Mouse (Mus musculus): ENCODE data around the gene Ralgapa2. TPM values are rescaled to one million over a fixed set of nuclear protein-coding genes. Genes with fewer than 3 reads are reported as not detected.
A peak's percentile ranks its signal among the peaks of the same experiment; 100 is the strongest.

Gene Ralgapa2
- total RNA-seq, 2 experiments from 2014 or later: 19.2 to 19.7 TPM

DNA sequence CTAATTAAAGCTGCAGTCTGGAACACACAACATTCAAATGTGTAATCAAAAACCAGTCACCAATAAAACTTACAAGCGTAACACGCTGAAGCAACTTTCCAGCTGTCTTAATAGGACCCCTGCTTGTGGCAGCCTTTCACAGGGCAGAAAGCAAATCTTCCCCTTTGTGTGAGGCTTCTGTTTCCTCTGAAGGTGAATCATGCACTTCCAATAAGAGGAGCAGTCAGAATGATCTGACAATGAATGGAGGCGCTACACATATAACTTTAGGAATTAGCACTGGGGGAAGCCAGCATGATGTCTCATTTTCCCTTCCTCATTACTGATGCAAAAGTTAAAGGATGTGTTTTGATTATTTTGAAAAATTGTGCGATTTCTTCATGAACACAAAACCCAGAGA is 251.0 kb downstream of the Ralgapa2 start:
- no peak for DNase-seq (ENCODE audit: low spot score in 2 of 2)

DNA sequence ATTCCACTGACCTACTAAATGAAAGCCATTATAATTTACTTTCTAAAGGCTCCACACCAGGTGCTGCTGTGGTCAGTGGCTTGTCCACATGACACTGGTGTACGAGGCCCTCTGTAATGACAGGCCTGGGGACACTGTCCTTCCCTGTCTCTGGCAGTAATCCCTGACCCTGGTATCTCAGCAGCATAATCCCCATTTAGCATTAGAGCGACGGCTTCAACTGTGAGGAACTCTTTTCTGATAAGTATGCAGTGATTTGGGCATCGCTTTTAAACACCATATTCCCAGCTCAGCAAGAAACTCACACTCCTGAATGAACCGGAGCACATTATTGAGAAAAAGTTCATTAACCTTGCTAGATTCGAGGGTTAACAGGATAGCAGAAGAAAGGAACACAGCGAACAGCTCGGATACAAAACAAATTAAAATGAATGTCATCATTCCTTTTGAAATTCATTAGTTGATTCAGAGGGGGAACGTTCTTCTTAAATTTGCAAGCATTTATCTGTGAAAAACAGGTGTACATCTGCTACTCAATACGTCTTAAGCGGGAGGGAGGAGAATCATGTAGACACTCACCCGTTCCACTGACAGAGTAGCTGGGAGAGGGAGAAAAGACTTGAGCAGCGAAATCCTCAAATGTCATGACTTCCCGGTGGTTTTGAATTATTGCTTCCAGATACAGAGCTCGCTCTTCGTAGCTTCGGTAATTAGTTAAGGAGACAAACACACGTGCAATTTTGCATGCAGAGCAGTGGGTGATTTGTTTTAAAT is 252.2 kb downstream of the Ralgapa2 start:
- no peak for DNase-seq (ENCODE audit: low spot score in 2 of 2)

DNA sequence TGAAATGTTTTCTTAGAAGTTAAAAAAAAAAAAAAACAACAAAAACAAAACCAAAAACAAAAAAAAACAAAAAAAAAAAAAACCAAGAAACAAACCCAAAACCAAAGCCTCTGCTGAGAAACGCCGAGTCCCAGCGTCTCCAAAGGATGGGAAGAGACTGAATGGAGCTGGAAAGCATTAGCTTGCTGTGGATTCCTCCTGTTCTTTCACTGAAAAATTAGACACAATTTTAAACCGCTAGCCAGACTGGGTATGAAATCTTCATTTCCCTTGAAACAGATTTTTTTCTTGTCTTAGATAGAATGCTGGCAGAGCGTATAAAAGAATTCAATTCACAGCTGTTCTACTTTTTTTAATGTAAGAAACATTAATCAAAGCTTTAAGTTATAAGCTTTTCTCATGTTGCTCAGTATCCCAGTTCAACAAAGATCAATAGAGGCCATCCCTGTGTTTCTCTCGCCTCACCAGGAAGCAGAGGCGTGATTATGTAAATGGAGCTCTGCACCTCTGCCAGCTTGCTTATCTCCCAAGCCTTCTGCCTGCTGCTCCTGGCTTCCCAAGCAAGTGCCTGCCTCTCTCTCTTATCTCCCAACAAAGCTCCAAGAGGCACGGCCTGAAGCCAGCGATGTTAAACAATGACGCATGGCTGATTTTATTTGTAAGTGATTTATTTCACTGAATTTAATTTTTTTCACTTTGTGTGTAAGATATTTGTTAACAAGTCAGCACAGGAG is 253.2 kb downstream of the Ralgapa2 start:
- DNase-seq (ENCODE audit: low spot score in 2 of 2): peak; percentile 42 to 68

DNA sequence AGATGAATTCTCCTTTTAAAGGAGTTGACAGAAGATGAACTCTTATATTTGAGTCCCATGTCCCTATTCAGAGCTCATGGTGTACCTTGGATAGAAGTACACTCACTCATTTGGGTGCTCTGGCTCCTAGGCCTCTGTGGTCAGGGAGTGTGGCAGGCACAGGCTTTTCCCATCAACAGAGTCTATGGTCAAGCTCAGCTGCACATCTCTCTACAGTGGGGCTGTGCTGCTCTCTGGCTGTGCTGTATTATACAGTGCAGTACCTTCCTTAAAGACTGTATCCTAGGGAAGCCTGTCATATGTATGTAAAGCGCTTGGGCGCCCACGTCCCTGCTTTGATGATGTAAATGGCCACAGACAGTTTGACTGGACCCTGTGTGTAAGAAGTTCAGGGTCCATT is 254.5 kb downstream of the Ralgapa2 start:
- no peak for DNase-seq (ENCODE audit: low spot score in 2 of 2)

DNA sequence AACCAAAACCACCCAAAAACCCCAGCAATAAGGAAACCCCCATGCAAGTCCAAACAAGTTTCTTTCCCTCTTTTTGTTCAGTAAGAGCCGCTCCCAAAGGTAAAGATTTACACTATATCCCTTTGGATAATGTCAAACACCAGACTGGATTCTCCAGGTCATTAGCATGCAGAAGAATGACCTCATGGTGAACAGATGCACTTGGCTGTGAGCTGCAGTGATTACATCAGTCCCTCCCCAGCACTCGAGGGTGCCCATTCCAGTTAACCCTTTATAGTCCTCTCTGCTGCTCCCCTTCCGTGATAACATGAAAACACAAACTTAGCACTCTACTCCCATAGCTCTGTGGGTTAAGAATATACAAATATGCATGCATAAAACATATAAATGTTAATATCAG is 255.1 kb downstream of the Ralgapa2 start:
- no peak for DNase-seq (ENCODE audit: low spot score in 2 of 2)

DNA sequence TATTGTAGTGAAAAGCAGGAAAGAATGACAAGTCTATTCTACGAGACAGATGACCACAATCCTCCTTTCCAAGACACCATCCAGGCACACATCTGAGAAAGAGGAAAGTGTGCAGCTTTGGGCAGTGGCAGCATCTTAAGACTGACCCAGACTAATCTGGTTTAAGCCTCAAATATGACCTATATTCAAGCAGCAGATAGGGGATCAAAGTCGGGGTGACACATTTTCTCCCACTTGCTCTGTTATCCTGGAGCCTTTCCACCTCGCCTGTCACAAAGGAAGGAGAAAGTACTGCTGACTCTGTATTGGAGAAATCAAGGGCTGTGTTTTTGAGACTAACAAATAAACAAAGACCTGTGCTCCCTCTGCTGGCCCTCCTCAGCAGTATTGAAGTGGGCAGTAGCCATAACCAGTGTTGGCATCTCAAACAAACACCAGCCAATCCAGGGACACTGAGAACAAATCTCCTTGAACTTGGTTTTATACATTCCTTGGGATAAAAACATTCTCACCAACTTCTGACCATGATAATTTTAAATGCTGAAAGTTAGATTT is 255.7 kb downstream of the Ralgapa2 start:
- peak in 1 of 2 experiments; percentile 10 for DNase-seq (ENCODE audit: low spot score in 2 of 2)

DNA sequence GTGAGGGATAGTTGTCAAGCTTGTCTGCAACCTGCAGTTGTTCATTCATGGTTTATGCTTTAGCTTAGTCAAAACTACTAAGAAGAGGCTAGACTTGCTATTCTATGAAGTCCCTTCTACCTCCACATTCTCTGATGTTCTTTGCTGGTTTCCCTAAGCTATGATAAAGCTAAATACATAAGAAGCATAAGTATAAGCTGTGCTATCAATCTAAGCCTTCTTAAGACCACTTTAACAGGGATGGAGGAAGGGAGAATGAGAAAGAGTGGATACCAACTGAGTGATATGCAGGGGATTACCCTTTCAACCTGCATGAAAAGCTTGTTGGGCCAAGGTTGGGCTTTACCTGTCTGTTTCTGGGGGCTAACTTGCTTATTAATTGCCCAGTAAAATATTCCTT is 256.5 kb downstream of the Ralgapa2 start:
- DNase-seq (ENCODE audit: low spot score in 2 of 2): no peak

DNA sequence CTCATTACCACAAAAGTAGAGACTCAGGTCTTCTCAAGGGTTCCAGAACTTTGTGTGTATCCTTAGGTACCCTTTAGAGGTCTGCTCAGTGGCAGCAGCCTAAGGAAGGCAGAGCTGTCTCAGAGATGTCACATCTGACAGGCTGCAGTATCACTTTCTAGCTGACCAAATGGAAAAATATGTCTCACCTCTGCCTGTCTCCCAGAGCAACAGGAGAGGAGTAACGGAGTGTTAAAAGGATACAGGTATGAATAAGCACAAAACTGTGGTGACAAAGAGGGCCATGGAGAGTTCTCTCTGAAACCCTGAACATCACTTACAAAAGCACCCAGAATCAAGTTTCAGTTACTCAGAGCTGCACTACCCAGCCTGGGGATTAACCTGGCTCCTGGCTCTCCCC is 257.8 kb downstream of the Ralgapa2 start:
- no peak for DNase-seq (ENCODE audit: low spot score in 2 of 2)

DNA sequence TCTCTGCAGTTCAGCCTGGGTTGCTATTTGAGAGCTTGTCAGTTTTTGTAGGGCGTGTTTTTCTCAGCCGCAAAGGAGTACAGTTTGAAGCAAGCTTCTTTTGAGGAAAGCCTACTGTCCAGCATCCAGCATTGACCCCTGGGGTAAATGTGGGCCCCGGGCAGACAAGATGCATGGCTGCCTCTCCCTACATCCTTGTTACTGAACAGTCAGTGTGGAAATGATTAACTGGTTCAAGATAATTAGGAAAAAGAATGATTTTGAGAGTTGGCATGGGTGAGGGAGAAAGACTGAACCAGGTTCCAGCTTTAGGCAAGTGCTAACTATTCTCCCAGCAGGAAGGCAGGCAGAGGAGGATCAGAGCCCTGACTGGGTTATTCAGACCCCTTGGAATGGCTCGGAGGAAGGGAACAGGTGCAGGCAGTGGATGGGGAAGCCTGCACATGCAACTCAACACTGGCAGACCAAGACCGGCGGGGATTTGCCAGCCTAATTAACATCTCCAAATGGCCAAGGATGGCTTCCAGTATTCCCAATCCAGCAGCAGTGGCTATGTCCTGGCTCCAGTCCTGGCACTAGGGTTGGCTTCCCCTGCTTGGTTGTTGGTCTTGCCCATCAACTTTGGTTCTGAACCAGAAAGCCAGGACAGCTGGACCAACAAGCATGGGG is 261.8 kb downstream of the Ralgapa2 start:
- DNase-seq (ENCODE audit: low spot score in 2 of 2): no peak

DNA sequence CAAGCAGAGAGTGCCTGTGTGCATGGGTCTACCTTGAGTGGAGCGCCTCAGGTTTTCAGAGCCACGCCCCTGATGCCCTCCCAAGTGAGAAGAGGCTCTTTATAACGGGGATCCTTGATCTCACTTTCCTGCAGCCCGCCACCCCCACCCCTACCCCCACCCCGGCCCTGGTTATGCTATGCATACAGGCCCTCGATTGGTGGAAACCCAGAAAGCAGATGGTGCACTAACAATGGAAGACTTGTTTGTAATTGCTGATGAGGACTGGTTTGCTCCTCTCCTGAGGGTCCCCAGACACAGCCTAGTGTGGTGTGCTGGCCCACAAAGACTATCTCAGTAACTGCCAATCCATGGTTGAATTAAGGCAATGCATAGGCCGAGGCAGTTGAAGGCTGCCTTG is 263.1 kb downstream of the Ralgapa2 start:
- no peak for DNase-seq (ENCODE audit: low spot score in 2 of 2)

DNA sequence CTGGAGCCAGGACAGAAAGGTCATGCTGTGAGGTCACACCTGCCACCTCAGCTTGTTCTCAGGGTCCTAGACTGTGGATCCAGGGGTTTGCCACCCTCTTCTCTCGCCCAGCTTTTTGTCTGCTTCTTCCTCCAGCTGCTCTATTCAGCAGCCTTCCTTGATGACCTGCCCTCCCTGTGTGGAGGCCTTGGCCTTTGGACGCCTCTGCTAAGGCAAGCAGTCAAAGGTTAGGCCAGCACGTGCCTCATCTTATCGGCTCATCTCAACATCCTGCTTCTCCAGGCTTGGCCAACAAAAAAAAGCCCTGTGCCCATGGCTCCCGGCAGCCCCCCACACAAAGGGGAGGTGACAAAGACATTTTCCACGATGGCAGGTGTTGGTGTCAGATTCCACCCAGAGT is 264.6 kb downstream of the Ralgapa2 start:
- no peak for DNase-seq (ENCODE audit: low spot score in 2 of 2)

DNA sequence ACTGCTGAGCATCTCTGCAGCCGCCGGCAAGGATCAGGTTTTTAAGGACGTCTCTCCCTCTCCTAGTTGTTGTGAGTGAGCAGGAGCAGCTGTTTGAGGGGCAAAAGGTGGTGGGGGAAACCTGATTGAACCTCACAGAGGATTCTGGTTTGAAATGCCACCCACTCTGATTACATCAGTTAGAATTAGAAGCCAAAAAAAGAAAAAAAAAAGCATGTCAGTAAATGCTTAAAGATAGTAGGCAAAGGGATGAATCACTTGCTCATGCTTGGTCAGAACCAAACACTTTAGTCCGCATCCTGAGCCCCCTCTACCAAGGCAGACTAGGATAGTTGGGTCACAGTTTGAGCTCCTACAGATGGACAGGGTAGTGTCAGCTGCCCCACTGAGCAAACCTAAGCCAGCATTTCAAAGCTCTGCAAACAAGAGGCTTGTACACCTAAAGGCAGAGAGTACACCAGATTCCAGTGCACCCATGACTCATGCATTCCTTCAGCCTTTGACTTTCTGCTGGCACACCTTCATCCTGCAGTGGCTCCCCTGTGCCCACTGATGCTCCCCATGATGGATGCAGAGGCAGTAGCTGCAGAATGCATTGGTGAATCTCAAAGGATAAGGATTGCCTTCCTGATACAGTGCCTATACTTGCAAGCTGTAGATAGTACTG is 265.6 kb downstream of the Ralgapa2 start:
- no peak for DNase-seq (ENCODE audit: low spot score in 2 of 2)

DNA sequence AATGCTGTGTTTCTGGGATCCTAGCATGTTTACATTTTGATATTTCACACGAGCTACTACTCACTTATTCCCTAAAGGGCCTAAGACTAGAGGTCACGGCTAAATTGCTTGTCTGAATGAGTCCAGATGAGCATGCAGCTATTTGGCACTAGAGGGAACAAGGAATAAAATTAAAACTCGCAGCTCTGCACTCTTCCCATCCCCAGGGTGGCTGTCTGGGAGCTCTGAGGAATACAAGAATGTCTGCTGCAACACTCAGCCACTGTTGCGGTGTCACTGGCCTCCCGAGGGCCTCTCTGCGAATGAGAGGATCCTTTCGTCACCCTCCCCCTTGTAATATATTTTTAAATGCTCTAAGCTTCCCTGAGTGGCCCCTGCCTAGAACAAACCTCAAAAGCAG is 266.7 kb downstream of the Ralgapa2 start:
- DNase-seq (ENCODE audit: low spot score in 2 of 2): no peak

DNA sequence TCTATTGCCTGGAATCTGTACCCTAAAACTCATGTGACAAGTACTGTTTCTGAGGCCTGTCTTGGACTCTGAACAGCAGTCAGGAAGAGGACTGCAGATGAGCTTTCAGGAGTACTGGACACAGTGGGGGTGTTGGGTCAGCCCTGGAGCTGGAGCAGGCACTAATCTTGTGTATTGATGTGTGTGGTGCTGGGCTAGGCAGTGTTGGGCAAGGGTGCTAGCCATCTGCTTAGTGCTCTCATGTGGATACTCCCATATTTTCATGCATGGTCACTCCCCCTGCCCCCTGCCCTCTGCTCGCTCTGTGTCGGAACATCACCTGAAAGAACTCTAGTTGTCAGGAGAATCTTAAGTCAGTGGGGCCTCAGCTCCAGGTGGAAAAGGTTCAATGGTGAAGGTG is 268.1 kb downstream of the Ralgapa2 start:
- no peak for DNase-seq (ENCODE audit: low spot score in 2 of 2)

DNA sequence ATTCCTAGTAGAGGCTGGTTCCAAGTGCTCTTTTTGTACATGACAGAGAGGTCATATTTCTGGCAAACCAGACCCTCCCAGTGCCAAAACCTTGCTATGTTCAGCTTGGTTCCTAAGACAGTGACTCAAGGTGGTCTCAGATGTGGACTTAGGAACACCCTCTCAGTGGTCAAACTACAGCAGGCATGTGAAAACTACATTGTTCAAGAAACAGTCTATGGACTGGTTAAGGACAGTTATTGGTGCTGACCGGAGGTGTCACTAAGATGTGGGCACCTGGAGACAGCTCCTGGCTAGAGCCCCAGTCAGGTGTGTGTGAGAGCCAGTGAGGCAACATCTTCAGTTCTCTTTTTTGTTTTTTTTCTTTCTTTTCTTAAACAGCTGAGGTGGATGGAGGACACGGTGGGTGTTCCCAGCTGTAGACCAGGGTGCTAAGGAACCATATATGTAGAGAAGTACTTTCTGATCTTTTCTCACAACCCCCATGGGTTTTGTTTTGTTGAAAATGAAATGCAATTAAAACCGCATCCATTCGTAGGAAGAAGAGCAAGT is 272.9 kb downstream of the Ralgapa2 start:
- no peak for DNase-seq (ENCODE audit: low spot score in 2 of 2)

DNA sequence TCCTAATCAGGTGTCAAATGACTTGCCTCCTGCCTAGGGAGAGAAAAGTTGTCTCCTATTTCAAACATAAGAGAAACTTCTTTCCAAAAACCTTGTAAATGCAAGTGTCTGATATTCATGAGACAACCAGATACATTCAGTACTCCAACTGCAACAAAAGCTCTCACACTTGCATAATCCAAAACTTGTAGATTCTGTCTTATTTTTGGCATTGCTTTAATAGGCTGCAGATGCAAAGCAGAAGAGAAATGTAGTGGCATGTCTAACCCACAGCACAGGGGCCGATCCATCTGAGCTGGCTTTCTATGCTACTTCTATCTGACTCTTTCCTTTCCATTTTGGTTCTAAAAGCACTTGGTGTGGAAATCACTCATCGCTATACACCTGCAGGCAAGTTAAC is 280.7 kb downstream of the Ralgapa2 start:
- DNase-seq (ENCODE audit: low spot score in 2 of 2): no peak

DNA sequence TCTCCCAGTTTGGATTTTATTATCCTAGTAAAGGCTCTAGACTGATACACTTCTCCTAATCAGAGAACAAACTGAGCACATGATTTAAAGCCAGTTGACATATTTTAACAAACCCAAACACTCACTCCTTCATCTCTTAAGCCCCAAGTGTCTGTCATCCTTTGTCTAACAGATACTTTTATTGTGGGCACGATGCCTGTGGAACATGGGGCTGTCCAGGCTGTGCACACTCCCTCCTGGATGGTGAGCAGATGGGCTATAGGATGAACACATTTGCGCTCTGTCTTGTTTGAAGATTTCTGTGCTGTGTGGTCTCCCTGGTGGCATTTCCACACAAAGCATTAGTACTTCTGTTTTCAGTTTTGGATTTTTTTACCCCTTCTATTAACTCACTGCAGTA is 283.7 kb downstream of the Ralgapa2 start:
- no peak for DNase-seq (ENCODE audit: low spot score in 2 of 2)

DNA sequence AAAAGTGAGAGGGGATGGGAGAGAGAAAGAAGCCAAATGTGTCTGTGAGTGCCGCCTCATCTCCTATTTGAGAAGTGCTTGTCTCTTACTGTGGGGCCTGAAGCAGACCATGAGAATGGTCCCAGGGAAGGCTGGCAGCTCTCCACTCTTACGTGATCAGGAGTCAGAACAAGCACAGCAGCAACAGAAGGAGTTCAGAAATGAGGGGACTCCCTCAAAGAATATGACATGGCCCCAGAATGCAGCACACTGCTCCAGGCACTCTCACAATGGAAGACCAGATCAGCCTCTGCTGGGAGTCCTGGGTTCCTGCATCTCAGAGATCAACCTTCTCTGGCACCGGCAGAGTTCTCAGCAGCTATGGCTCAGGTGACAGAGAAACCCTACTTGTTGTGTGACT is 284.5 kb downstream of the Ralgapa2 start:
- DNase-seq (ENCODE audit: low spot score in 2 of 2): no peak

DNA sequence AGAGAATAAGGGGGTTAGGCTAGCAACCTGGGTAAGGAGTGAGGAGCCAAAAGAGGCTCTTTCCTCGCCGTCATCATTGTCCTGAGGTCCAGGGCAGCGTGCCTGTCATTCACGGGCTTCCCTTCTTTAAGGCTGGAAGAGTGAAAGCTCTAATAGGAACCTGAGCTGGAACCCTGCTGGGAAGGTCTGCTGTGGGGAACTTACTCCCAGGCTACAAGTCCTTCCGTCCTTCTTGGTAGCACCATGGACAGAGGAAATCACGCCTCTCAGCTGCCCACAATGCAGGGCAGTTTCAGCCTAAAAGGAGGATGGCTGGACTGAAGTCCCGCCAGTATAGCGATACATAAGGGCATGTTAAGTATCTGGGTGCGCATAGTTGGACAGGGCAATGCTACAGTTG is 285.7 kb downstream of the Ralgapa2 start:
- DNase-seq (ENCODE audit: low spot score in 2 of 2): no peak

DNA sequence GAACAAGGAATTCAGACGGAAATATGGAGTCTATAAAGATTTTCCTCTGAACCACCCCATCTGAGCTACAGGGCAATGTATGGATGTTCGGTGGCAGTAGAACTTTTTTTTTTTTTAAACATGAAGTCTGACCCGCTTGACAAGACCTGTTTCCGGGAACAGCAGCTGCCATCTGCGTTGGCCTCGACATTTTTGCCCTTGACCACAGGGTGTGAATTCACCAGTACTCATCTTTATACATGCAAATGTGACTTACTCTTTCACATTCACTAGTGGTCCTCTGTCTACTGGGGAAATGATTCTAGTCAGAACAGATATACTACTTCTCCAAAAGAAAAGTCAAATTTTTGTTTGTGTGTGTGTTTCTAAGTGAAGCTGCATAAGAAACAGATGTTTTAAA is 286.3 kb downstream of the Ralgapa2 start:
- no peak for DNase-seq (ENCODE audit: low spot score in 2 of 2)

DNA sequence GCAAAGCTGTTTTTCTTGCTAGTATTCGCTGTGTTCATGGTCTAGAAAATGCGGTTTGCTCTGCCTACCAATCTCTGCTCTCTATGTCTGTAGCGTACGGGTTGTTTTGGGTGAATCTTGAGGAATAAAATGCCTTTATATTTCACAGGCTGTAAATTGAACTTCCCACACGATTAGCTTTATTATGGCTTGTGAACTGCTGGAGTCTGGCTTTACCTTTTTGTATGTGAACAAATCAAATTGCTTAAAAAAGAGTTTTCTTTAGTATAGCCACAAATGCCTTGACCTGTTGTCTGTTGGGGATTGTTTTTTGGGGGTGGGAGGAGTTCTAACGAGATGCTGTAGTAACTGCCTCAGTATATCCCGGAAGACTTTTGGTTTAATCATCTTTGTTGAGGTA is 288.0 kb downstream of the Ralgapa2 start:
- DNase-seq (ENCODE audit: low spot score in 2 of 2): no peak
